Mouse (Mus musculus) kidney, postnatal 25 days (tissue): ENCODE measurements around the gene Cst6.
"Not testable (repeated sequence)": the region's sequence is repeated elsewhere in the genome, so short reads cannot be mapped to it uniquely, and the experiment has no call there.

Experiments
- DNase-seq, 2 experiments: peaks; one replicate each; pipeline ENCODE4 v3.0.0; 2021; ENCODE audit warnings: mixed read lengths in 2 of 2

Gene Cst6

GRCm38 (mm10) chr19:5349502-5349873 is at the start of gene Cst6:
TSS of gene Cst6 (minus strand) at chr19:5349574.
- DNase-seq: not testable (repeated sequence)

GRCm38 (mm10) chr19:5395371-5395770 is 46.0 kb upstream of the Cst6 start:
- no peak for DNase-seq

GRCm38 (mm10) chr19:5394168-5394567 is 44.8 kb upstream of the Cst6 start:
- DNase-seq: no peak

GRCm38 (mm10) chr19:5392892-5393291 is 43.5 kb upstream of the Cst6 start:
- DNase-seq: peak; percentile 78 to 87

GRCm38 (mm10) chr19:5390416-5390815 is 41.0 kb upstream of the Cst6 start:
- DNase-seq: no peak

- peak; percentile 37 to 55 for DNase-seq
These were observed 40.3 kb upstream of the Cst6 start for GRCm38 (mm10) chr19:5389647-5390046.

- DNase-seq: peak; percentile 97 to 99
These were observed 39.3 kb upstream of the Cst6 start, which contains the start of gene Sart1 for GRCm38 (mm10) chr19:5388588-5389242. TSS of gene Sart1 (minus strand) at chr19:5388703.

- DNase-seq: peak; percentile 35 to 73
These were observed 38.7 kb upstream of the Cst6 start for GRCm38 (mm10) chr19:5388011-5388441.

- no peak for DNase-seq
These were observed 35.3 kb upstream of the Cst6 start for GRCm38 (mm10) chr19:5384715-5385114.

GRCm38 (mm10) chr19:5383326-5383725 is 34.0 kb upstream of the Cst6 start:
- DNase-seq: no peak

GRCm38 (mm10) chr19:5377446-5377845 is 28.1 kb upstream of the Cst6 start:
- DNase-seq: no peak

- no peak for DNase-seq
These were observed 25.4 kb upstream of the Cst6 start for GRCm38 (mm10) chr19:5374748-5375147.

- DNase-seq: no peak
These were observed 24.8 kb upstream of the Cst6 start for GRCm38 (mm10) chr19:5374177-5374576.

- no peak for DNase-seq
These were observed 23.4 kb upstream of the Cst6 start for GRCm38 (mm10) chr19:5372724-5373123.

- no peak for DNase-seq
These were observed 21.6 kb upstream of the Cst6 start for GRCm38 (mm10) chr19:5370932-5371331.

GRCm38 (mm10) chr19:5367455-5367854 is 18.1 kb upstream of the Cst6 start:
- no peak for DNase-seq

- no peak for DNase-seq
These were observed 17.6 kb upstream of the Cst6 start, which contains the start of gene Banf1 for GRCm38 (mm10) chr19:5367053-5367359. TSS of gene Banf1 (minus strand) at chr19:5367168.

- peak; percentile 97 to 98 for DNase-seq
These were observed 17.0 kb upstream of the Cst6 start, which contains the start of gene Eif1ad for GRCm38 (mm10) chr19:5366175-5367052. TSS of gene Eif1ad (plus strand) at chr19:5366741.

GRCm38 (mm10) chr19:5365751-5366150 is 16.4 kb upstream of the Cst6 start:
- DNase-seq: no peak

GRCm38 (mm10) chr19:5364124-5364523 is 14.8 kb upstream of the Cst6 start:
- no peak for DNase-seq

GRCm38 (mm10) chr19:5362186-5362585 is 12.8 kb upstream of the Cst6 start:
- no peak for DNase-seq

- DNase-seq: no peak
These were observed 6.7 kb upstream of the Cst6 start for GRCm38 (mm10) chr19:5356080-5356479.

- no peak for DNase-seq
These were observed 4.2 kb upstream of the Cst6 start for GRCm38 (mm10) chr19:5353609-5354008.
